Mouse (Mus musculus): ENCODE measurements around the gene Pde8a. TPM values are rescaled to one million over a fixed set of nuclear protein-coding genes. Genes with fewer than 3 reads are reported as not detected.

The Pde8a gene
- polyA plus RNA-seq, 1 experiment from 2014 or later: 4.8 TPM

GRCm38 (mm10) chr7:81372337-81372920, 159.0 kb downstream of the Pde8a start:
- Histone ChIP-seq H3K4me1 (peaks cover 11% of the 10 kb centered on the region; the same call in 1 of the 2 replicates), H3K27ac (no peak overlapping the region), H3K36me3 (no peaks in the 10 kb centered on the region), H3K4me3 (peak overlapping the region; percentile 25; the same call in 1 of the 2 replicates), H3K4me2 (replicated peaks) (peak overlapping the region; percentile 57), H3K27me3 (peaks cover 36% of the 10 kb centered on the region), H3K9me3 (no peaks in the 10 kb centered on the region), H3K9ac (peak overlapping the region; percentile 48; the same call in 1 of the 2 replicates)
- ATAC-seq (ENCODE audit: low FRiP score, low read depth): no peak
- 6% methylated on average over 13 of the region's 13 CpGs for WGBS

- Histone ChIP-seq H3K27me3 (no peaks in the 10 kb centered on the region), H3K36me3 (no peaks in the 10 kb centered on the region), H3K9me3 (no peaks in the 10 kb centered on the region), H3K4me2 (replicated peaks) (no peak overlapping the region), H3K27ac (no peak overlapping the region), H3K9ac (no peak overlapping the region), H3K4me1 (no peaks in the 10 kb centered on the region), H3K4me3 (no peak overlapping the region)
- 80% methylated on average over 1 of the region's 1 CpGs for WGBS
- ATAC-seq (ENCODE audit: low FRiP score, low read depth): no peak
Observed at GRCm38 (mm10) chr7:81379363-81379762, 166.0 kb downstream of the Pde8a start.

Other genes with a start within 250 kb of the Pde8a start
- 10.4 and 12.9 TPM in 2 replicates for gene Zfp592, start 219.9 kb upstream of the Pde8a start, polyA plus RNA-seq (2015; fragmentation: Nextera tagmentation; extraction: Ambion mirVana)
- 2.3 and 2.4 TPM in 2 replicates for gene Alpk3, start 156.0 kb upstream of the Pde8a start, polyA plus RNA-seq (2015; fragmentation: Nextera tagmentation; extraction: Ambion mirVana)
- gene Slc28a1, start 98.8 kb upstream of the Pde8a start, polyA plus RNA-seq (2015; fragmentation: Nextera tagmentation; extraction: Ambion mirVana): 0.06 and 0.13 TPM in 2 replicates
- 1,270 and 1,322 TPM in 2 replicates for gene Rps17, start 131.7 kb downstream of the Pde8a start, polyA plus RNA-seq (2015; fragmentation: Nextera tagmentation; extraction: Ambion mirVana)
- gene Cpeb1, start 241.9 kb downstream of the Pde8a start, polyA plus RNA-seq (2015; fragmentation: Nextera tagmentation; extraction: Ambion mirVana): 0.26 and 0.51 TPM in 2 replicates

Measured in limb, embryonic 13.5 days (tissue).